Mouse (Mus musculus) hindbrain, postnatal 0 days (tissue): ENCODE measurements at regions not wholly inside any gene's neighbourhood (a gene's known extent, or its start where the extent isn't known, plus 50 kb on each side); places are given as distances from the start of the nearest gene placed in this dataset.
A peak's percentile ranks its signal among the peaks of the same experiment; 100 is the strongest.

Experiments
- ATAC-seq: fragments of 200-750 bp; cut with Nextera tagmentation; 2 replicates; pipeline ENCODE4 v1.8.0; 2017; ENCODE audit warnings: mild to moderate bottlenecking, moderate TSS enrichment, moderate library complexity
- DNase-seq: peaks from one replicate; pipeline ENCODE4 v3.0.0-alpha.2; 2015; ENCODE audit warnings: low spot score
- H3K27ac ChIP-seq: fragments of 300-500 bp; sonication (generic); 2 replicates; pipeline ENCODE4 v1.5.1; 2014; ENCODE audit warnings: mild to moderate bottlenecking
- H3K27me3 ChIP-seq: fragments of 300-500 bp; sonication (generic); 2 replicates; pipeline ENCODE4 v1.6.1; 2014; ENCODE audit warnings: low read length, mixed read lengths; ENCODE audit not compliant: insufficient read depth
- H3K36me3 ChIP-seq: fragments of 300-500 bp; sonication (generic); 2 replicates; pipeline ENCODE4 v1.6.1; 2014; ENCODE audit warnings: low read length, mixed read lengths; ENCODE audit not compliant: insufficient read depth
- H3K4me1 ChIP-seq: fragments of 300-500 bp; sonication (generic); 2 replicates; pipeline ENCODE4 v1.6.1; 2014; ENCODE audit warnings: antibody characterized with exemption, low read length, mixed read lengths; ENCODE audit not compliant: insufficient read depth
- H3K4me2 ChIP-seq: fragments of 300-500 bp; sonication (generic); 2 replicates; pipeline ENCODE4 v1.6.1; 2014; ENCODE audit warnings: low read depth, mild to moderate bottlenecking, low read length, moderate library complexity, mixed read lengths
- H3K4me3 ChIP-seq: fragments of 300-500 bp; sonication (generic); 2 replicates; pipeline ENCODE4 v1.5.1; 2014; ENCODE audit warnings: low read length
- H3K9ac ChIP-seq: fragments of 300-500 bp; sonication (generic); replicated peaks from 2 replicates; pipeline ENCODE4 v1.6.1; 2014; ENCODE audit warnings: mild to moderate bottlenecking, low read length, moderate library complexity, mixed read lengths
- H3K9me3 ChIP-seq: fragments of 300-500 bp; sonication (generic); 2 replicates; pipeline ENCODE4 v1.6.1; 2016; ENCODE audit warnings: low read length, mixed read lengths
- CTCF ChIP-seq: IDR thresholded peaks from 2 replicates; pipeline ENCODE4 v1.5.1; 2016; ENCODE audit warnings: antibody characterized with exemption, control low read depth, low read depth
- WGBS: fragments of 180-500 bp; shearing (Covaris S2); extraction: QIAGEN DNeasy Blood & Tissue Kit; methylation state at CpG from one replicate; pipeline ENCODE4 v1.1.7; 2014; 5-methylcytosine and 5-hydroxymethylcytosine counted together

DNA sequence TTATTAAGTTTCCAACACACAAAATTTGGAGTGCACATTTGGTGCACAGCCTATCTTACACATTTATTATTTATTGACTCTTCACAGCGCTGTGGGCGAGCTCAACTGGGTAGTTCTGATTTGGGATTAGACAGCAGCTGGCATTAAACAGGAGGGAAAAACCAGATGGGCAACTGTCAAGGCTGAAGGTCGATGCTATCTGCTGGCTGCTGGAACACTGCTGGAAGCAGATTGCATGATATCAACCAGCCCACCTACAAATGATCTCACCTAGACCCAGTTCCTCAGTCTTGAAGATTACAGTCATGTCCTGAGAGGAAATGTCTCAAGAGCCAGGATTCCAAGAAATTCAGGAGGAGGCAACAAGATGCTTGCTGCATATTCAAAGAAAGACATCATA is 91.0 kb upstream of the Arid1b start:
- no peak for ATAC-seq
- H3K9me3 ChIP-seq = no peaks in the 10 kb centered on the region
- H3K9ac ChIP-seq = no peak overlapping the region
- no peak overlapping the region for H3K4me2 ChIP-seq
- H3K4me1 ChIP-seq = 0 out of 2 replicates have a peak, but pooled peaks cover 5% of the 10 kb centered on the region
- H3K36me3 ChIP-seq = no peaks in the 10 kb centered on the region
- H3K27ac ChIP-seq = no peak overlapping the region
- WGBS = 74% methylated on average over 3 of the region's 3 CpGs
- H3K4me3 ChIP-seq = no peak overlapping the region
- no peaks in the 10 kb centered on the region for H3K27me3 ChIP-seq
- no peak for DNase-seq
- no peak for TF ChIP-seq CTCF

DNA sequence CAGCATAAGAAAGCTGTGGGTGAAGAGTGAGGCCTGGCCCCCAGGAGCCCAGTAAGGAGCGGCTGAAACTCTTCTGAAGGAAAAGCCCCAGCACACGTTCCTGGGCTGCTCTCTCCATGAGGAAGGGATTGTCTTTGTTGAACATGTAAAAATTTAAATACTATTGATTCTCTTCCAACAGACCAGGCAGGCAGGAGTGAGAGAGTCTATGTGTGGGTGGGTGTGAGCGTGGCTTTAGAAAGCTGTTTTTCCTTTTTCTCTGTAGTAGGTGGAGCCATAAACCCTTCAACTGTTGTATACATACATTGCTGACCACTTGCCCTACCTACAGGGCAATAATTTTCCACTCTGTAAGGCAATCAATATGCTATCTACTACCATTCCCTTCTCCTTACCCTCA is 87.6 kb upstream of the Arid1b start:
- no peaks in the 10 kb centered on the region for H3K27me3 ChIP-seq
- peak overlapping the region; percentile 94 for H3K27ac ChIP-seq
- WGBS = 26% methylated on average over 3 of the region's 3 CpGs
- H3K9ac ChIP-seq = no peak overlapping the region
- no peak for TF ChIP-seq CTCF
- no peak for ATAC-seq
- no peak for DNase-seq
- 0 out of 2 replicates have a peak, but pooled peaks cover 5% of the 10 kb centered on the region for H3K4me1 ChIP-seq
- H3K4me2 ChIP-seq = peak overlapping the region; percentile 74
- H3K9me3 ChIP-seq = no peaks in the 10 kb centered on the region
- no peak overlapping the region for H3K4me3 ChIP-seq
- H3K36me3 ChIP-seq = no peaks in the 10 kb centered on the region

DNA sequence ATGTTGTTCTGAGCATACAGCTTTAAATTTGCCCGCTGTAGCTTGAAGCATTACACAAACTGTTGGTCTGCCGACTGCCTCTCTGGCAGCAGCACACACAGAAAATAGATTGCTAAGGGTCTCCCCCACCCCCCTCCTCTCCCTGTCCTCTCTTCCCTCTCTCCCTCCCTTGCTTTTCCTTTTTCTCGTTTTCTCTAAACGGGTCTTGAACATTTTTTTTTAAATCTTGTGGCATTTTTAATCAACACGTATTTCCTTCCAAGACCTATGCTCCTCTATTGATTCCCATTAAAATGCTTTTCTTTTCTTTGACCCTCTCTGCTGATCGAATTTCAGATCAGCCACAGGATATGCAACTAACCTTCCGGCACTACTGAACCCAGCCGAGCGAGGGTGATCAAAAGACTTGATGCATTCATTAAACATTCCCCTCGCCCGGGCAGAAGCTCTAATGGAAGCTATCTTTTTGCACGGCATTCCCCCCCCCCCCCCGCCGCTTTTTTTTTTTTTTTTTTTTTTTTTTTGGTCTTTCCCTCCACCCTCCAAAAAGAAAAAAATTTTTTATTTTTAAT is 86.9 kb upstream of the Arid1b start:
- Histone ChIP-seq H3K9me3 (no peaks in the 10 kb centered on the region), H3K4me1 (0 out of 2 replicates have a peak, but pooled peaks cover 5% of the 10 kb centered on the region), H3K4me3 (peak overlapping the region; percentile 52), H3K4me2 (peak overlapping the region; percentile 74), H3K27ac (peak overlapping the region; percentile 94), H3K27me3 (no peaks in the 10 kb centered on the region), H3K9ac (peak overlapping the region; percentile 69), H3K36me3 (no peaks in the 10 kb centered on the region)
- no peak for TF ChIP-seq CTCF
- ATAC-seq (peak; percentile 65), DNase-seq (peak; percentile 86)
- under 1% methylated on average over 12 of the region's 14 CpGs for WGBS

DNA sequence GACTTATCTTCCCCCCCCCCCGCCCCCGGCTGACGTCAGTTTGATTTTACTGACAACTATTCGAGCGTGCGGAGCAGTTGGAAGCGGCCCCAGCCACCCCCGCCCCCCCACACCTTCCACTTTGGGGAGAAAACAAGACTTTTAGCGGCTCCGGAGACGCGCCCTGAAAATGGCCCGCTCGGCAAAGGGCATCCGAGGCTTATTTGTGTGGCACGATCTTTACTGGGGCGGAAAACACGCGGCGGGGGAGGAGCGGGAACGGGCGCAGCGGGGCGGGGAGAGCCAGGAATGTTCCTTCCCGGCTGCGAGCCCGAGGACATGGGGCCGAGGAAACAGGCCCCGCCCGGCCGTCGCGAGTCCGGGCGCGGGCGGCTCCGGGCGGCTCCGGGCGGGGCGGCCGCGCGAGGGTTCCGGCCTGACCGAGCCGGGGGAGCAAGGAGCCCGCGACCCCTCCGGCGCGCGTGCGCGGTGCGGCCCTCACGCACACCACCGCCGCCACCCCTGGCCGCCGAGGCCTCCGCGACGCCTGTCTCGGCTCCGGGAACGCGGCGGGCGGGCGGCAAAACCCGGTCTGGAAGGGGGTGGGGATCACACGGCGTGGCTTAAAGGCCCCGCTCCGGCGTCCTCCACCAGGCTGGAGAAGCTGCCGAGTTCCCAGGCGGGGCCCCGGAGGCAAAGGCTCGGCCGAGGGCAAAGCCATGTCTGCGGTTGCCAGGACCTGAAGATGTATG is 86.1 kb upstream of the Arid1b start:
- no peak for TF ChIP-seq CTCF
- Histone ChIP-seq H3K9me3 (no peaks in the 10 kb centered on the region), H3K27me3 (no peaks in the 10 kb centered on the region), H3K27ac (peak overlapping the region; percentile 94), H3K36me3 (no peaks in the 10 kb centered on the region), H3K4me3 (peak overlapping the region; percentile 52), H3K9ac (peak overlapping the region; percentile 69), H3K4me2 (peak overlapping the region; percentile 74), H3K4me1 (0 out of 2 replicates have a peak, but pooled peaks cover 5% of the 10 kb centered on the region)
- WGBS = under 1% methylated on average over 68 of the region's 85 CpGs
- ATAC-seq (peak; percentile 97), DNase-seq (peak; percentile 97)

DNA sequence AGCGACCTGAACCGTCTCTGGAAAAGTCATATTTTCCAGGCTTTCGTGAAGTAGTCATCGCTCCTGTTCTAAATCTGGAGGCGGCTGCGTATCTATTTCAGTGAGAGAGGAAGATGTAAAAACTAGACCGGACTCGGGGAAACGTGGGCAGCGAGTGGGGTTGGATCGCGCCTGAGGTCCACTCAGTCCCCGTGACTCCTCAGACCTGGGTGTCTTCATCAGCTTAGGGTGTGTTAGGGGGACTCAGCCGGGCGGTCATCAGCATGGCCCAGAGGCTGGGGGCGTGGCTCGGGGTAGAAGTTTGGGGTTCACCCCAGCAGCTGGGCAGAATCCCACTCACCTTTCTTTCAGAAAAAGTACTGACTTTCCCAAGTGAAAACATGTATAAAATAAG is 85.6 kb upstream of the Arid1b start:
- Histone ChIP-seq H3K9ac (peak overlapping the region; percentile 69), H3K9me3 (no peaks in the 10 kb centered on the region), H3K27me3 (no peaks in the 10 kb centered on the region), H3K27ac (peak overlapping the region; percentile 94), H3K4me1 (0 out of 2 replicates have a peak, but pooled peaks cover 5% of the 10 kb centered on the region), H3K4me3 (peak overlapping the region; percentile 52), H3K36me3 (no peaks in the 10 kb centered on the region), H3K4me2 (peak overlapping the region; percentile 74)
- WGBS = 2% methylated on average over 17 of the region's 17 CpGs
- ATAC-seq (peak; percentile 21), DNase-seq (no peak)
- TF ChIP-seq CTCF = no peak

DNA sequence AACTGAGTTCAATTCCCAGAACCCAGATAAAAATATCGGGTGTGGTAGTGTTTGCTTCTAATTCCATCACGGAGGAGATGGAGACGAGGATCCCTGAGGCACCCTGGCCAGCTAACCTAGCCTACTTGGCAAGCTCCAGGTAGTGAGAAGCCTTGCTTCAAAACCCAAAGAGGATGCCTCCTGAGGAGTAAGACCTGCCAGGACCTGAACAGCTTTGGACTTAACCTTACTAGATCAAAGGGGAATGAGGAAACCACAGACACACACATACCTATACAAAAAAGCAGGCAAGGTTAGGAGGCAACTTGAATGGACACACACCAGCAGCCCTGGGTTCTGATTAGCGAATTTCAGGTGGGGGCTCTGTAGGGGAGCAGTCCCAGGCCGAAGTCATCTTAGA is 84.0 kb upstream of the Arid1b start:
- ATAC-seq = no peak
- WGBS = 84% methylated on average over 5 of the region's 5 CpGs

DNA sequence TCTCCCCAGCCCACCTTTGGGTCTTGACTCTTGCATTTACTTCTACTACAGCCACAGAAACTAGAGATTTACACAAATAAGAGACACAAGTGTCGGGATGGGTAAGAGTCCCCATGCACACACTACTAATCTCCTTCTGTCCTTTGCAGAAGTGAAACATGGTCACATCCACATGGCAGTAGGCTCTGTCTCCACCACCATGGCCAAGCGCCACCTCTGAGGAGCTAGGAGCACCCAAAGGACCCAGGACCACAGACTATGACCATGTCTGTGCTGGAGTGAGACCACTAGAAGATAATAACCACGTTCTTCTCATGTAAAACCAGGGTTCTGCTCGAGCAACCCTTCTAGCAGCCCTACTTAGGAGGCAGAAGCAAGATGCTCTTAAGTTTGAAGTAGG is 81.1 kb upstream of the Arid1b start:
- WGBS = 85% methylated on average over 4 of the region's 4 CpGs
- no peak for ATAC-seq
- Histone ChIP-seq H3K9me3 (no peaks in the 10 kb centered on the region), H3K9ac (no peak overlapping the region), H3K27me3 (no peaks in the 10 kb centered on the region), H3K4me3 (no peak overlapping the region), H3K27ac (no peak overlapping the region), H3K4me2 (no peak overlapping the region), H3K36me3 (no peaks in the 10 kb centered on the region), H3K4me1 (no peaks in the 10 kb centered on the region)
- no peak for TF ChIP-seq CTCF
- no peak for DNase-seq

More for the DNA sequence above, 84.0 kb upstream of the Arid1b start:
- no peak overlapping the region for H3K4me3 ChIP-seq
- no peak for TF ChIP-seq CTCF
- no peaks in the 10 kb centered on the region for H3K27me3 ChIP-seq
- H3K9me3 ChIP-seq = no peaks in the 10 kb centered on the region
- no peak overlapping the region for H3K27ac ChIP-seq
- H3K4me2 ChIP-seq = no peak overlapping the region
- no peak for DNase-seq
- no peak overlapping the region for H3K9ac ChIP-seq
- no peaks in the 10 kb centered on the region for H3K36me3 ChIP-seq
- 0 out of 2 replicates have a peak, but pooled peaks cover 5% of the 10 kb centered on the region for H3K4me1 ChIP-seq
